Mouse (Mus musculus): Measurements from ENCODE around the gene Fam53b. TPM values are rescaled to one million over a fixed set of nuclear protein-coding genes. Genes with fewer than 3 reads are reported as not detected.

Fam53b gene
- polyA plus RNA-seq, 1 experiment, result 10.4 TPM

GRCm38 (mm10) chr7:132703515-132704309 lies 110.0 kb downstream of the Fam53b start:
- TF ChIP-seq EP300 (IDR thresholded peaks at IDR 0.05; ENCODE audit: insufficient read depth, low read depth, low read length) (no peak), CTCF (IDR thresholded peaks at IDR 0.05; ENCODE audit: low read depth, low read length) (no peak), POLR2A (IDR thresholded peaks at IDR 0.05; ENCODE audit: insufficient read depth, low read length) (no peak)
- no peak overlapping the region for H3K27ac ChIP-seq (ENCODE audit: insufficient read depth, low read length)
- no peaks in the 10 kb centered on the region for H3K36me3 ChIP-seq (ENCODE audit: control insufficient read depth, insufficient read depth, low read length, poor library complexity, severe bottlenecking)
- no peaks in the 10 kb centered on the region for H3K9me3 ChIP-seq (replicated peaks; ENCODE audit: control insufficient read depth, insufficient read depth, low read length, poor library complexity, severe bottlenecking)
- no peaks in the 10 kb centered on the region for H3K4me1 ChIP-seq (ENCODE audit: control insufficient read depth, insufficient read depth, low read length)
- H3K9ac ChIP-seq (ENCODE audit: low read depth, poor library complexity, severe bottlenecking), result no peak overlapping the region
- no peaks in the 10 kb centered on the region for H3K27me3 ChIP-seq (ENCODE audit: control insufficient read depth, insufficient read depth, low read length, poor library complexity, severe bottlenecking)
- H3K4me3 ChIP-seq (ENCODE audit: low read depth, low read length), result no peak overlapping the region

DNA sequence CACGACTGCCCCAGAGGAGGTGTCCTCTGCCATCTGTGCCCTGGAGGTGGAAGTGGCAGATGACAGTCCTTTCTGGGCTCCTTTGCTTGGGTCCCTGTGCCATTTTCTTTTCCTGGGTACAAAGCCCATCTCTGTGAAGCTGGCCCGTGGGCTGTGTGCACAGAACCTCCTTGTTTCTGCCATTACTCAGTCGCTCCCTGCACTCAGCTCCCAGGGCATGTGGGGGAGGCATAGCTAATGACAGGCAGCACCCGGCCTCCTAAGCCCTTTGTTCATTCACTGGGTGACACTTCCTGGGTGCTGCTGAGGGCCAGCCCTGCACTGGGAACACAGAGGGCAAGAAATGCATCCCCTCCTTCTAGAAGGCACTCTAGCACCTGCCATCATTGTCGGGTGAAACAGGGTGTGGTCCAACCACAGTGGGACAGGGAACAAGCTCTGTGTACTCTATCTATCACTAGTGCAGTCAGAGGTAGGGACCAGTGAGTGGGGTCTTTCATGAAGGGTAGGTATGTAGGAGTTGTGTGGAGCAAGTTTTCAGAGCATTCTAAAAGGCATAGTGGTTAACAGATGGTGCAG lies 111.1 kb downstream of the Fam53b start:
- no peak for TF ChIP-seq CTCF (IDR thresholded peaks at IDR 0.05; ENCODE audit: low read depth, low read length)
- TF ChIP-seq POLR2A (IDR thresholded peaks at IDR 0.05; ENCODE audit: insufficient read depth, low read length), result no peak
- no peak for TF ChIP-seq EP300 (IDR thresholded peaks at IDR 0.05; ENCODE audit: insufficient read depth, low read depth, low read length)
- Histone ChIP-seq H3K27ac (ENCODE audit: insufficient read depth, low read length) (no peak overlapping the region), H3K9ac (ENCODE audit: low read depth, poor library complexity, severe bottlenecking) (no peak overlapping the region), H3K9me3 (replicated peaks; ENCODE audit: control insufficient read depth, insufficient read depth, low read length, poor library complexity, severe bottlenecking) (no peaks in the 10 kb centered on the region), H3K27me3 (ENCODE audit: control insufficient read depth, insufficient read depth, low read length, poor library complexity, severe bottlenecking) (no peaks in the 10 kb centered on the region), H3K4me1 (ENCODE audit: control insufficient read depth, insufficient read depth, low read length) (no peaks in the 10 kb centered on the region), H3K4me3 (ENCODE audit: low read depth, low read length) (no peak overlapping the region), H3K36me3 (ENCODE audit: control insufficient read depth, insufficient read depth, low read length, poor library complexity, severe bottlenecking) (no peaks in the 10 kb centered on the region)

- Histone ChIP-seq H3K27me3 (ENCODE audit: control insufficient read depth, insufficient read depth, low read length, poor library complexity, severe bottlenecking) (no peaks in the 10 kb centered on the region), H3K4me1 (ENCODE audit: control insufficient read depth, insufficient read depth, low read length) (no peaks in the 10 kb centered on the region), H3K9me3 (replicated peaks; ENCODE audit: control insufficient read depth, insufficient read depth, low read length, poor library complexity, severe bottlenecking) (no peaks in the 10 kb centered on the region), H3K4me3 (ENCODE audit: low read depth, low read length) (no peak overlapping the region), H3K36me3 (ENCODE audit: control insufficient read depth, insufficient read depth, low read length, poor library complexity, severe bottlenecking) (no peaks in the 10 kb centered on the region), H3K27ac (ENCODE audit: insufficient read depth, low read length) (no peak overlapping the region), H3K9ac (ENCODE audit: low read depth, poor library complexity, severe bottlenecking) (no peak overlapping the region)
- TF ChIP-seq EP300 (IDR thresholded peaks at IDR 0.05; ENCODE audit: insufficient read depth, low read depth, low read length) (no peak), POLR2A (IDR thresholded peaks at IDR 0.05; ENCODE audit: insufficient read depth, low read length) (no peak), CTCF (IDR thresholded peaks at IDR 0.05; ENCODE audit: low read depth, low read length) (no peak)
Observed at GRCm38 (mm10) chr7:132702024-132702423, 111.7 kb downstream of the Fam53b start.

GRCm38 (mm10) chr7:132701412-132701811 lies 112.3 kb downstream of the Fam53b start:
- Histone ChIP-seq H3K9ac (ENCODE audit: low read depth, poor library complexity, severe bottlenecking) (no peak overlapping the region), H3K4me3 (ENCODE audit: low read depth, low read length) (no peak overlapping the region), H3K27me3 (ENCODE audit: control insufficient read depth, insufficient read depth, low read length, poor library complexity, severe bottlenecking) (no peaks in the 10 kb centered on the region), H3K4me1 (ENCODE audit: control insufficient read depth, insufficient read depth, low read length) (no peaks in the 10 kb centered on the region), H3K9me3 (replicated peaks; ENCODE audit: control insufficient read depth, insufficient read depth, low read length, poor library complexity, severe bottlenecking) (no peaks in the 10 kb centered on the region), H3K27ac (ENCODE audit: insufficient read depth, low read length) (no peak overlapping the region), H3K36me3 (ENCODE audit: control insufficient read depth, insufficient read depth, low read length, poor library complexity, severe bottlenecking) (no peaks in the 10 kb centered on the region)
- no peak for TF ChIP-seq EP300 (IDR thresholded peaks at IDR 0.05; ENCODE audit: insufficient read depth, low read depth, low read length)
- TF ChIP-seq POLR2A (IDR thresholded peaks at IDR 0.05; ENCODE audit: insufficient read depth, low read length), result no peak
- TF ChIP-seq CTCF (IDR thresholded peaks at IDR 0.05; ENCODE audit: low read depth, low read length), result no peak

- Histone ChIP-seq H3K27ac (ENCODE audit: insufficient read depth, low read length) (no peak overlapping the region), H3K27me3 (ENCODE audit: control insufficient read depth, insufficient read depth, low read length, poor library complexity, severe bottlenecking) (no peaks in the 10 kb centered on the region), H3K36me3 (ENCODE audit: control insufficient read depth, insufficient read depth, low read length, poor library complexity, severe bottlenecking) (no peaks in the 10 kb centered on the region), H3K4me1 (ENCODE audit: control insufficient read depth, insufficient read depth, low read length) (no peaks in the 10 kb centered on the region), H3K4me3 (ENCODE audit: low read depth, low read length) (no peak overlapping the region), H3K9me3 (replicated peaks; ENCODE audit: control insufficient read depth, insufficient read depth, low read length, poor library complexity, severe bottlenecking) (no peaks in the 10 kb centered on the region), H3K9ac (ENCODE audit: low read depth, poor library complexity, severe bottlenecking) (no peak overlapping the region)
- TF ChIP-seq POLR2A (IDR thresholded peaks at IDR 0.05; ENCODE audit: insufficient read depth, low read length) (no peak), EP300 (IDR thresholded peaks at IDR 0.05; ENCODE audit: insufficient read depth, low read depth, low read length) (no peak), CTCF (IDR thresholded peaks at IDR 0.05; ENCODE audit: low read depth, low read length) (no peak)
Observed at GRCm38 (mm10) chr7:132700107-132700506, 113.6 kb downstream of the Fam53b start.

GRCm38 (mm10) chr7:132699639-132700038 lies 114.0 kb downstream of the Fam53b start:
- Histone ChIP-seq H3K9ac (ENCODE audit: low read depth, poor library complexity, severe bottlenecking) (no peak overlapping the region), H3K4me1 (ENCODE audit: control insufficient read depth, insufficient read depth, low read length) (no peaks in the 10 kb centered on the region), H3K36me3 (ENCODE audit: control insufficient read depth, insufficient read depth, low read length, poor library complexity, severe bottlenecking) (no peaks in the 10 kb centered on the region), H3K4me3 (ENCODE audit: low read depth, low read length) (no peak overlapping the region), H3K9me3 (replicated peaks; ENCODE audit: control insufficient read depth, insufficient read depth, low read length, poor library complexity, severe bottlenecking) (no peaks in the 10 kb centered on the region), H3K27me3 (ENCODE audit: control insufficient read depth, insufficient read depth, low read length, poor library complexity, severe bottlenecking) (no peaks in the 10 kb centered on the region), H3K27ac (ENCODE audit: insufficient read depth, low read length) (no peak overlapping the region)
- TF ChIP-seq POLR2A (IDR thresholded peaks at IDR 0.05; ENCODE audit: insufficient read depth, low read length), result no peak
- TF ChIP-seq CTCF (IDR thresholded peaks at IDR 0.05; ENCODE audit: low read depth, low read length), result no peak
- TF ChIP-seq EP300 (IDR thresholded peaks at IDR 0.05; ENCODE audit: insufficient read depth, low read depth, low read length), result no peak

All from ES-Bruce4 (cell line).